Mouse (Mus musculus) erythroblast, embryonic 14.5 days (primary cell): Measurements from ENCODE around the gene Cd9.

Source experiments
- GATA1 ChIP-seq: IDR thresholded peaks from 2 replicates; pipeline ENCODE4 v1.6.1; 2012; ENCODE audit warnings: low read length, inconsistent platforms, mixed read lengths
- TAL1 ChIP-seq: IDR thresholded peaks from 3 replicates; pipeline ENCODE4 v1.6.1; 2012; ENCODE audit warnings: low read length, inconsistent platforms, mixed read lengths

DNA sequence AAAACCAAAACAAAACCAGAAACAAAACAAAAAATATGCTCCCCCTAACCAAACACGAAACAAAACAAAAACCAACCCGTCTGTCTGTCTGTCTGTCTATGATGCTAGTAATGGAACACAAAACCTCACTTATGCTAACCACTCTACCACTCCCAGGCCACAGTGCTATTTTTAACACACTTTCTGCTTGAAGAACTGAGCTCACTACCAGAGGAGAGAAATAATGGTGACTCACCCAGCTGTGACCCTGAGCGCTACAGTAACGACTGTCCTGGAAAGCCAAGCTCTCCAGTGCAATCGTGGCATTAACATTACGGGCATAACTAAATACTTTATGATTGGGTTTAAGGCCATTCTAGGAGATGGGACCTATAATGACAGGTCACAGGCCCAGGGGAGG is 46.2 kb upstream of the Cd9 start:
- TF ChIP-seq GATA1 (no peak), TAL1 (no peak)
